11 mouse cellular contexts compared by ENCODE assay signal in genomic region chr19:3923586-3923985, GRCm38 (mm10). TPM values are rescaled to one million over a fixed set of nuclear protein-coding genes. Genes with fewer than 3 reads are reported as not detected.
DNase-seq lines count a peak whose midpoint lies in the region; ATAC-seq and TF ChIP-seq lines count a peak whose summit lies in the region.
"Had no signal": no experiment of that assay in that cellular context is flagged by ENCODE, and none has a peak within 500 bp of the region (broad histone marks: within the 10 kb centered on the region; RNA-seq: fewer than 3 reads in every experiment).

No protein-coding gene starts in this region.

- no peak overlapping the region for H3K4me3 ChIP-seq in heart, adult 2 months
- H3K4me3 ChIP-seq in heart, embryonic 11.5 days (ENCODE audit: low read depth, low read length), result no peak overlapping the region
- H3K4me3 ChIP-seq in C2C12 (ENCODE audit: insufficient read depth, poor library complexity, severe bottlenecking) (no peak overlapping the region), macrophage (ENCODE audit: inconsistent target) (no peak overlapping the region)
- no peak overlapping the region for H3K4me3 ChIP-seq in forebrain, embryonic 13.5 days
- no peak overlapping the region for H3K4me3 ChIP-seq in midbrain, embryonic 16.5 days (ENCODE audit: low read depth, low read length)
- H3K4me3 ChIP-seq: embryonic facial prominence, embryonic 13.5 days had no signal

- no peak for TF ChIP-seq CTCF in heart, adult 2 months (IDR thresholded peaks at IDR 0.05)
- TF ChIP-seq CTCF in C2C12 (IDR thresholded peaks at IDR 0.05; ENCODE audit: control insufficient read depth, insufficient read depth, insufficient read length), result no peak

- H3ac ChIP-seq in C2C12 (ENCODE audit: control insufficient read depth, insufficient read length, low read depth), result no peak overlapping the region

- H3K79me2 ChIP-seq in heart, adult 2 months (replicated peaks; ENCODE audit: control insufficient read depth, insufficient read depth, low read length), result no peaks in the 10 kb centered on the region
- no peaks in the 10 kb centered on the region for H3K79me2 ChIP-seq in C2C12 (ENCODE audit: control insufficient read depth, insufficient read depth)
- H3K79me2 ChIP-seq in macrophage (ENCODE audit: inconsistent target), result peaks cover 43% of the 10 kb centered on the region

- no peaks in the 10 kb centered on the region for H3K79me3 ChIP-seq in C2C12 (ENCODE audit: low read depth)

- TF ChIP-seq POLR2A in heart, adult 2 months (IDR thresholded peaks at IDR 0.05; ENCODE audit: insufficient read depth, low read depth, low read length), result no peak

- ATAC-seq in heart, embryonic 11.5 days (replicated peaks; ENCODE audit: insufficient number of reproducible peaks, low FRiP score, low TSS enrichment), result no peak; the same call in 1 of the 2 replicates
- no peak for ATAC-seq in forebrain, embryonic 13.5 days
- no peak for ATAC-seq in midbrain, embryonic 16.5 days

- H3K36me3 ChIP-seq in heart, adult 2 months (ENCODE audit: control insufficient read depth, insufficient read depth, low read length), result no peaks in the 10 kb centered on the region
- no peaks in the 10 kb centered on the region for H3K36me3 ChIP-seq in heart, embryonic 11.5 days (ENCODE audit: control insufficient read depth, insufficient read depth, low read length)
- H3K36me3 ChIP-seq in C2C12 (ENCODE audit: control insufficient read depth, insufficient read depth) (no peaks in the 10 kb centered on the region), macrophage (ENCODE audit: inconsistent target) (peaks cover 33% of the 10 kb centered on the region)
- no peaks in the 10 kb centered on the region for H3K36me3 ChIP-seq in forebrain, embryonic 13.5 days (ENCODE audit: poor library complexity, severe bottlenecking)
- H3K36me3 ChIP-seq in midbrain, embryonic 16.5 days (ENCODE audit: control insufficient read depth, insufficient read depth, low read length), result no peaks in the 10 kb centered on the region
- H3K36me3 ChIP-seq: embryonic facial prominence, embryonic 13.5 days; G1E had no signal

- intact Hi-C loops in heart, adult 2 months (cut with DNase I), result no loop called here
- intact Hi-C loops in heart, postnatal 14 days (cut with DNase I), result no loop called here

- WGBS in heart, adult 2 months, result 37% methylated on average over 13 of the region's 13 CpGs
- 69% methylated on average over 13 of the region's 13 CpGs for WGBS in heart, embryonic 11.5 days (ENCODE audit: insufficient replicate concordance)
- WGBS in macrophage (ENCODE audit: missing documents), result 41% methylated on average over 13 of the region's 13 CpGs
- WGBS in forebrain, embryonic 13.5 days, result 67% methylated on average over 13 of the region's 13 CpGs
- WGBS in midbrain, embryonic 16.5 days, result 55% methylated on average over 13 of the region's 13 CpGs

- H3K9ac ChIP-seq in heart, adult 2 months (ENCODE audit: low read depth, low read length), result no peak overlapping the region
- no peak overlapping the region for H3K9ac ChIP-seq in heart, embryonic 11.5 days (ENCODE audit: low read depth, low read length)
- no peak overlapping the region for H3K9ac ChIP-seq in forebrain, embryonic 13.5 days
- no peak overlapping the region for H3K9ac ChIP-seq in midbrain, embryonic 16.5 days (ENCODE audit: low read depth, low read length)
- H3K9ac ChIP-seq: embryonic facial prominence, embryonic 13.5 days had no signal

- peaks cover 19% of the 10 kb centered on the region for H3K4me1 ChIP-seq in heart, adult 2 months (ENCODE audit: control insufficient read depth, insufficient read depth, low read length)
- H3K4me1 ChIP-seq in heart, embryonic 11.5 days (ENCODE audit: control insufficient read depth, insufficient read depth, low read length), result peaks cover 3% of the 10 kb centered on the region; the same call in 1 of the 2 replicates
- no peaks in the 10 kb centered on the region for H3K4me1 ChIP-seq in forebrain, embryonic 13.5 days
- H3K4me1 ChIP-seq in midbrain, embryonic 16.5 days (ENCODE audit: control insufficient read depth, insufficient read depth, low read length), result no peaks in the 10 kb centered on the region

- no peak overlapping the region for H3K4me2 ChIP-seq in heart, embryonic 11.5 days
- H3K4me2 ChIP-seq in forebrain, embryonic 13.5 days, result no peak overlapping the region
- H3K4me2 ChIP-seq in midbrain, embryonic 16.5 days (ENCODE audit: low read length), result no peak overlapping the region
- H3K4me2 ChIP-seq: embryonic facial prominence, embryonic 13.5 days had no signal

- H3K27me3 ChIP-seq in heart, adult 2 months (ENCODE audit: control insufficient read depth, insufficient read depth, low read length), result no peaks in the 10 kb centered on the region
- H3K27me3 ChIP-seq in heart, embryonic 11.5 days (ENCODE audit: control insufficient read depth, insufficient read depth, low read length), result no peaks in the 10 kb centered on the region
- no peaks in the 10 kb centered on the region for H3K27me3 ChIP-seq in C2C12 (ENCODE audit: control insufficient read depth, insufficient read depth, insufficient read length)
- H3K27me3 ChIP-seq in forebrain, embryonic 13.5 days, result no peaks in the 10 kb centered on the region
- H3K27me3 ChIP-seq in midbrain, embryonic 16.5 days (ENCODE audit: control insufficient read depth, insufficient read depth, low read depth, low read length), result no peaks in the 10 kb centered on the region
- H3K27me3 ChIP-seq: embryonic facial prominence, embryonic 13.5 days had no signal

- TF ChIP-seq EP300 in heart, adult 2 months (IDR thresholded peaks at IDR 0.05; ENCODE audit: insufficient read depth, low read depth, low read length), result peak; percentile 70; the same call in 1 of the 2 replicates

- no peaks in the 10 kb centered on the region for H3K9me3 ChIP-seq in heart, embryonic 11.5 days (replicated peaks; ENCODE audit: control insufficient read depth, low read length)
- H3K9me3 ChIP-seq in forebrain, embryonic 13.5 days (replicated peaks), result no peaks in the 10 kb centered on the region
- H3K9me3 ChIP-seq in midbrain, embryonic 16.5 days (replicated peaks; ENCODE audit: control insufficient read depth, low read length, poor library complexity, severe bottlenecking), result no peaks in the 10 kb centered on the region
- H3K9me3 ChIP-seq: embryonic facial prominence, embryonic 13.5 days; G1E had no signal

- peak; percentile 67 to 77 for DNase-seq in heart, adult 2 months
- DNase-seq in heart, postnatal 14 days, result peak; percentile 59 to 63
- no peak for DNase-seq in cerebellum, postnatal 14 days

- peak overlapping the region; percentile 70 for H3K27ac ChIP-seq in heart, adult 2 months
- no peak overlapping the region for H3K27ac ChIP-seq in heart, embryonic 11.5 days (ENCODE audit: low read depth, low read length)
- peak overlapping the region; percentile 78 for H3K27ac ChIP-seq in macrophage
- no peak overlapping the region for H3K27ac ChIP-seq in forebrain, embryonic 13.5 days
- H3K27ac ChIP-seq in midbrain, embryonic 16.5 days (ENCODE audit: low read length), result no peak overlapping the region

RNA-seq across cellular contexts. Expression of gene Aldh3b1, which starts 6.0 kb away (rescaled TPM):
- total RNA-seq in heart, adult 2 months (2021), result 1 to 10 TPM; 1.6 to 1.7 TPM
- polyA plus RNA-seq in heart, adult 2 months (2012; rRNA removed), result 3.1 and 4.8 TPM in 2 replicates
- polyA plus RNA-seq in heart, embryonic 11.5 days (2014; fragmentation: Nextera tagmentation; extraction: Ambion mirVana), result 2.3 and 2.4 TPM in 2 replicates
- polyA plus RNA-seq in C2C12 (2012; fragmentation: generic; extraction: Trizol), result 6.9 TPM
- total RNA-seq in heart, postnatal 14 days (2021), result 1 to 10 TPM; 2.6 to 3.2 TPM
- total RNA-seq in macrophage (2018; cell fraction: chromatin; rRNA removed), result 10 to 100 TPM in 22 of 26 experiments, 1 to 10 TPM in 4; 6.7 to 54.0 (median 33.8) TPM
- total RNA-seq in macrophage (2018; cell fraction: cytosol; rRNA removed), result 10 to 100 TPM; 53.2 to 92.7 (median 74.8) TPM
- total RNA-seq in macrophage (2018; cell fraction: nucleus; rRNA removed), result 10 to 100 TPM; 15.3 to 80.6 (median 43.0) TPM
- polyA plus RNA-seq in macrophage (2018), result 57.7 to 77.8 TPM (median 67.9 TPM) in 3 replicates
- 1.1 TPM in 2 replicates for polyA plus RNA-seq in forebrain, embryonic 13.5 days (2015; fragmentation: Nextera tagmentation; extraction: Ambion mirVana)
- 1.8 and 2.0 TPM in 2 replicates for polyA plus RNA-seq in midbrain, embryonic 16.5 days (2015; fragmentation: Nextera tagmentation; extraction: Ambion mirVana)
- total RNA-seq: G1E had no signal
- polyA plus RNA-seq: G1E had no signal

RNA-seq across cellular contexts. Expression of gene Ndufs8, which starts 11.0 kb away (rescaled TPM):
- 100 to 1,000 TPM; 438 to 511 TPM for total RNA-seq in heart, adult 2 months (2021)
- polyA plus RNA-seq in heart, adult 2 months (2012; rRNA removed), result 761 and 809 TPM in 2 replicates
- 364 and 376 TPM in 2 replicates for polyA plus RNA-seq in heart, embryonic 11.5 days (2014; fragmentation: Nextera tagmentation; extraction: Ambion mirVana)
- polyA plus RNA-seq in C2C12 (2012; fragmentation: generic; extraction: Trizol) (309 TPM), macrophage (2018) (65.9 to 103 TPM (median 95.7 TPM) in 3 replicates)
- 100 to 1,000 TPM; 438 to 441 TPM for total RNA-seq in heart, postnatal 14 days (2021)
- 10 to 100 TPM in 13 of 26 experiments, 1 to 10 TPM in 13; 3.0 to 21.4 (median 9.9) TPM for total RNA-seq in macrophage (2018; cell fraction: chromatin; rRNA removed)
- total RNA-seq in macrophage (2018; cell fraction: cytosol; rRNA removed), result 10 to 100 TPM; 59.2 to 98.0 (median 81.8) TPM
- total RNA-seq in macrophage (2018; cell fraction: nucleus; rRNA removed), result 10 to 100 TPM in 22 of 26 experiments, 1 to 10 TPM in 4; 7.7 to 35.0 (median 19.8) TPM
- polyA plus RNA-seq in forebrain, embryonic 13.5 days (2015; fragmentation: Nextera tagmentation; extraction: Ambion mirVana), result 197 and 208 TPM in 2 replicates
- polyA plus RNA-seq in midbrain, embryonic 16.5 days (2015; fragmentation: Nextera tagmentation; extraction: Ambion mirVana), result 229 and 245 TPM in 2 replicates

RNA-seq across cellular contexts. Expression of gene Unc93b1, which starts 11.4 kb away (rescaled TPM):
- 10 to 100 TPM; 17.5 to 18.3 TPM for total RNA-seq in heart, adult 2 months (2021)
- 38.1 and 45.5 TPM in 2 replicates for polyA plus RNA-seq in heart, adult 2 months (2012; rRNA removed)
- polyA plus RNA-seq in heart, embryonic 11.5 days (2014; fragmentation: Nextera tagmentation; extraction: Ambion mirVana), result 4.5 and 6.2 TPM in 2 replicates
- 0.29 TPM for polyA plus RNA-seq in C2C12 (2012; fragmentation: generic; extraction: Trizol)
- 10 to 100 TPM; 21.7 to 21.9 TPM for total RNA-seq in heart, postnatal 14 days (2021)
- 1,000 to 10,000 TPM in 8 of 26 experiments, 100 to 1,000 TPM in 18; 216 to 1,289 (median 786) TPM for total RNA-seq in macrophage (2018; cell fraction: chromatin; rRNA removed)
- 1,000 to 10,000 TPM in 1 of 26 experiments, 100 to 1,000 TPM in 25; 460 to 1,074 (median 715) TPM for total RNA-seq in macrophage (2018; cell fraction: cytosol; rRNA removed)
- total RNA-seq in macrophage (2018; cell fraction: nucleus; rRNA removed), result 1,000 to 10,000 TPM in 15 of 26 experiments, 100 to 1,000 TPM in 11; 504 to 1,525 (median 1,073) TPM
- 421 to 814 TPM (median 651 TPM) in 3 replicates for polyA plus RNA-seq in macrophage (2018)
- polyA plus RNA-seq in forebrain, embryonic 13.5 days (2015; fragmentation: Nextera tagmentation; extraction: Ambion mirVana), result 3.8 and 5.3 TPM in 2 replicates
- polyA plus RNA-seq in midbrain, embryonic 16.5 days (2015; fragmentation: Nextera tagmentation; extraction: Ambion mirVana), result 9.7 and 9.9 TPM in 2 replicates

RNA-seq across cellular contexts. Expression of gene Tcirg1, which starts 16.7 kb away (rescaled TPM):
- 10 to 100 TPM in 1 of 2 experiments, 1 to 10 TPM in 1; 7.4 to 12.4 TPM for total RNA-seq in heart, adult 2 months (2021)
- polyA plus RNA-seq in heart, adult 2 months (2012; rRNA removed), result 47.7 and 50.5 TPM in 2 replicates
- polyA plus RNA-seq in heart, embryonic 11.5 days (2014; fragmentation: Nextera tagmentation; extraction: Ambion mirVana), result 16.2 and 18.7 TPM in 2 replicates
- 61.1 TPM for polyA plus RNA-seq in C2C12 (2012; fragmentation: generic; extraction: Trizol)
- total RNA-seq in heart, postnatal 14 days (2021), result 10 to 100 TPM; 16.0 to 20.4 TPM
- 1,000 to 10,000 TPM; 2,108 to 6,099 (median 4,045) TPM for total RNA-seq in macrophage (2018; cell fraction: chromatin; rRNA removed)
- 100 to 1,000 TPM; 327 to 726 (median 484) TPM for total RNA-seq in macrophage (2018; cell fraction: cytosol; rRNA removed)
- total RNA-seq in macrophage (2018; cell fraction: nucleus; rRNA removed), result 1,000 to 10,000 TPM; 1,431 to 3,048 (median 2,231) TPM
- polyA plus RNA-seq in macrophage (2018), result 359 to 665 TPM (median 410 TPM) in 3 replicates
- polyA plus RNA-seq in forebrain, embryonic 13.5 days (2015; fragmentation: Nextera tagmentation; extraction: Ambion mirVana), result 10.4 and 11.3 TPM in 2 replicates
- 12.5 and 12.6 TPM in 2 replicates for polyA plus RNA-seq in midbrain, embryonic 16.5 days (2015; fragmentation: Nextera tagmentation; extraction: Ambion mirVana)

RNA-seq across cellular contexts. Expression of gene Aldh3b3, which starts 34.9 kb away (rescaled TPM):
- total RNA-seq in heart, adult 2 months (2021), result under 1 TPM; 0.39 to 0.61 TPM
- polyA plus RNA-seq in heart, adult 2 months (2012; rRNA removed), result 2.8 and 5.4 TPM in 2 replicates
- not detected in 2 replicates for polyA plus RNA-seq in heart, embryonic 11.5 days (2014; fragmentation: Nextera tagmentation; extraction: Ambion mirVana)
- polyA plus RNA-seq in C2C12 (2012; fragmentation: generic; extraction: Trizol) (not detected), macrophage (2018) (not detected in 3 replicates)
- under 1 TPM; 0.12 to 0.31 TPM for total RNA-seq in heart, postnatal 14 days (2021)
- total RNA-seq in macrophage (2018; cell fraction: chromatin; rRNA removed), result under 1 TPM in 1 of 26 experiments, not detected in 25; 0.29 TPM
- not detected for total RNA-seq in macrophage (2018; cell fraction: cytosol; rRNA removed)
- total RNA-seq in macrophage (2018; cell fraction: nucleus; rRNA removed), result under 1 TPM in 1 of 26 experiments, not detected in 25; 0.69 TPM
- polyA plus RNA-seq in forebrain, embryonic 13.5 days (2015; fragmentation: Nextera tagmentation; extraction: Ambion mirVana), result not detected in 2 replicates
- not detected in 2 replicates for polyA plus RNA-seq in midbrain, embryonic 16.5 days (2015; fragmentation: Nextera tagmentation; extraction: Ambion mirVana)
- total RNA-seq: left cerebral cortex, postnatal 10 days had no signal
- polyA plus RNA-seq: G1E had no signal

Comparison
In these comparisons a context has a peak if more than half of its experiments do, and no peak if none do; other contexts are left out.
1. H3K27ac ChIP-seq: peak in heart, adult 2 months (single experiment) and macrophage (single experiment); none in heart, embryonic 11.5 days (single experiment), forebrain, embryonic 13.5 days (single experiment) and midbrain, embryonic 16.5 days (single experiment).
2. DNase-seq: peak in heart, adult 2 months (2 of 2) and heart, postnatal 14 days (2 of 2); none in cerebellum, postnatal 14 days (0 of 2).